Mouse (Mus musculus): ENCODE measurements at regions not wholly inside any gene's neighbourhood (a gene's known extent, or its start where the extent isn't known, plus 50 kb on each side); places are given as distances from the start of the nearest gene placed in this dataset.

- ATAC-seq: no peak
- no peaks in the 10 kb centered on the region for H3K27me3 ChIP-seq (replicated peaks)
- no peaks in the 10 kb centered on the region for H3K9me3 ChIP-seq (replicated peaks)
- H3K36me3 ChIP-seq: no peaks in the 10 kb centered on the region
- H3K4me2 ChIP-seq: no peak overlapping the region
- H3K27ac ChIP-seq: no peak overlapping the region
- H3K4me3 ChIP-seq: no peak overlapping the region
- WGBS (ENCODE audit: insufficient replicate concordance): 53% methylated on average over 6 of the region's 6 CpGs
- no peak overlapping the region for H3K9ac ChIP-seq
- no peaks in the 10 kb centered on the region for H3K4me1 ChIP-seq
Observed at GRCm38 (mm10) chr1:79979863-79980262, 118.9 kb upstream of the Serpine2 start.

- H3K4me2 ChIP-seq: no peak overlapping the region
- no peaks in the 10 kb centered on the region for H3K27me3 ChIP-seq (replicated peaks)
- WGBS (ENCODE audit: insufficient replicate concordance): 73% methylated on average over 5 of the region's 5 CpGs
Observed at GRCm38 (mm10) chr1:79978156-79978555, 117.2 kb upstream of the Serpine2 start.

GRCm38 (mm10) chr1:79956121-79956520, 95.1 kb upstream of the Serpine2 start:
- H3K9ac ChIP-seq: no peak overlapping the region
- H3K4me1 ChIP-seq: no peaks in the 10 kb centered on the region
- H3K9me3 ChIP-seq (replicated peaks): no peaks in the 10 kb centered on the region
- no peak overlapping the region for H3K4me2 ChIP-seq
- no peak overlapping the region for H3K4me3 ChIP-seq
- 0 out of 2 replicates have a peak, but pooled peaks cover 3% of the 10 kb centered on the region for H3K27me3 ChIP-seq (replicated peaks)
- no peak overlapping the region for H3K27ac ChIP-seq
- no peak for ATAC-seq
- 55% methylated on average over 1 of the region's 1 CpGs for WGBS (ENCODE audit: insufficient replicate concordance)
- no peaks in the 10 kb centered on the region for H3K36me3 ChIP-seq

More at GRCm38 (mm10) chr1:79978156-79978555, 117.2 kb upstream of the Serpine2 start:
- Histone ChIP-seq H3K4me3 (no peak overlapping the region), H3K36me3 (no peaks in the 10 kb centered on the region), H3K27ac (no peak overlapping the region), H3K4me1 (no peaks in the 10 kb centered on the region), H3K9me3 (replicated peaks) (no peaks in the 10 kb centered on the region), H3K9ac (no peak overlapping the region)
- ATAC-seq: no peak

- H3K4me1 ChIP-seq: no peaks in the 10 kb centered on the region
- no peak overlapping the region for H3K4me2 ChIP-seq
- H3K27ac ChIP-seq: no peak overlapping the region
- no peaks in the 10 kb centered on the region for H3K27me3 ChIP-seq (replicated peaks)
- WGBS (ENCODE audit: insufficient replicate concordance): 46% methylated on average over 4 of the region's 4 CpGs
- no peak overlapping the region for H3K9ac ChIP-seq
- H3K4me3 ChIP-seq: no peak overlapping the region
- no peak for ATAC-seq
- H3K9me3 ChIP-seq (replicated peaks): no peaks in the 10 kb centered on the region
- no peaks in the 10 kb centered on the region for H3K36me3 ChIP-seq
Observed at GRCm38 (mm10) chr1:79944231-79944630, 83.3 kb upstream of the Serpine2 start.

- no peak for ATAC-seq
- 47% methylated on average over 5 of the region's 5 CpGs for WGBS (ENCODE audit: insufficient replicate concordance)
Observed at GRCm38 (mm10) chr1:79932435-79932834, 71.5 kb upstream of the Serpine2 start.

GRCm38 (mm10) chr1:79927740-79928139, 66.8 kb upstream of the Serpine2 start:
- H3K4me3 ChIP-seq: no peak overlapping the region
- H3K27ac ChIP-seq: no peak overlapping the region
- no peak for ATAC-seq
- no peaks in the 10 kb centered on the region for H3K4me1 ChIP-seq
- H3K36me3 ChIP-seq: no peaks in the 10 kb centered on the region
- 63% methylated on average over 2 of the region's 2 CpGs for WGBS (ENCODE audit: insufficient replicate concordance)
- no peaks in the 10 kb centered on the region for H3K27me3 ChIP-seq (replicated peaks)
- H3K9ac ChIP-seq: no peak overlapping the region
- no peak overlapping the region for H3K4me2 ChIP-seq
- H3K9me3 ChIP-seq (replicated peaks): no peaks in the 10 kb centered on the region

More at GRCm38 (mm10) chr1:79932435-79932834, 71.5 kb upstream of the Serpine2 start:
- Histone ChIP-seq H3K27me3 (replicated peaks) (no peaks in the 10 kb centered on the region), H3K4me3 (no peak overlapping the region), H3K4me1 (no peaks in the 10 kb centered on the region), H3K4me2 (no peak overlapping the region), H3K9ac (no peak overlapping the region), H3K36me3 (no peaks in the 10 kb centered on the region), H3K27ac (no peak overlapping the region), H3K9me3 (replicated peaks) (no peaks in the 10 kb centered on the region)

- no peak for ATAC-seq
- Histone ChIP-seq H3K27me3 (replicated peaks) (no peaks in the 10 kb centered on the region), H3K36me3 (no peaks in the 10 kb centered on the region), H3K27ac (no peak overlapping the region), H3K9ac (no peak overlapping the region), H3K9me3 (replicated peaks) (no peaks in the 10 kb centered on the region), H3K4me2 (no peak overlapping the region), H3K4me3 (no peak overlapping the region), H3K4me1 (no peaks in the 10 kb centered on the region)
- WGBS (ENCODE audit: insufficient replicate concordance): 61% methylated on average over 1 of the region's 1 CpGs
Observed at GRCm38 (mm10) chr1:79925776-79926175, 64.8 kb upstream of the Serpine2 start.

- H3K9ac ChIP-seq: no peak overlapping the region
- no peak overlapping the region for H3K27ac ChIP-seq
- ATAC-seq: no peak
- WGBS (ENCODE audit: insufficient replicate concordance): 66% methylated on average over 3 of the region's 3 CpGs
- H3K36me3 ChIP-seq: no peaks in the 10 kb centered on the region
- H3K9me3 ChIP-seq (replicated peaks): no peaks in the 10 kb centered on the region
- H3K4me2 ChIP-seq: no peak overlapping the region
- H3K27me3 ChIP-seq (replicated peaks): no peaks in the 10 kb centered on the region
- H3K4me1 ChIP-seq: no peaks in the 10 kb centered on the region
- H3K4me3 ChIP-seq: no peak overlapping the region
Observed at GRCm38 (mm10) chr1:79921890-79922289, 60.9 kb upstream of the Serpine2 start.

- H3K27ac ChIP-seq: no peak overlapping the region
- ATAC-seq: no peak
- H3K9me3 ChIP-seq (replicated peaks): no peaks in the 10 kb centered on the region
- no peaks in the 10 kb centered on the region for H3K27me3 ChIP-seq (replicated peaks)
- WGBS (ENCODE audit: insufficient replicate concordance): 66% methylated on average over 3 of the region's 3 CpGs
- H3K4me2 ChIP-seq: no peak overlapping the region
- no peaks in the 10 kb centered on the region for H3K4me1 ChIP-seq
- no peak overlapping the region for H3K4me3 ChIP-seq
- H3K36me3 ChIP-seq: no peaks in the 10 kb centered on the region
- no peak overlapping the region for H3K9ac ChIP-seq
Observed at GRCm38 (mm10) chr1:79921333-79921732, 60.4 kb upstream of the Serpine2 start.

- no peak overlapping the region for H3K9ac ChIP-seq
- no peak for ATAC-seq
- H3K9me3 ChIP-seq (replicated peaks): no peaks in the 10 kb centered on the region
- WGBS (ENCODE audit: insufficient replicate concordance): 62% methylated on average over 7 of the region's 7 CpGs
- H3K36me3 ChIP-seq: no peaks in the 10 kb centered on the region
- H3K4me2 ChIP-seq: no peak overlapping the region
- no peak overlapping the region for H3K4me3 ChIP-seq
- no peaks in the 10 kb centered on the region for H3K27me3 ChIP-seq (replicated peaks)
- H3K27ac ChIP-seq: no peak overlapping the region
- no peaks in the 10 kb centered on the region for H3K4me1 ChIP-seq
Observed at GRCm38 (mm10) chr1:79917426-79918150, 56.6 kb upstream of the Serpine2 start.
